8 mouse cellular contexts compared by ENCODE assay signal in genomic region chr16:44725286-44726223, GRCm38 (mm10). TPM values are rescaled to one million over a fixed set of nuclear protein-coding genes. Genes with fewer than 3 reads are reported as not detected.
DNase-seq lines count a peak whose midpoint lies in the region; ATAC-seq and TF ChIP-seq lines count a peak whose summit lies in the region.

No protein-coding gene starts in this region.

- peak overlapping the region; percentile 90 for H3K4me2 ChIP-seq in heart, embryonic 13.5 days
- peak overlapping the region; percentile 88 for H3K4me2 ChIP-seq in kidney, embryonic 16.5 days (replicated peaks; ENCODE audit: low read depth, low read length)
- H3K4me2 ChIP-seq in midbrain, postnatal 0 days (ENCODE audit: low read depth, low read length, poor library complexity, severe bottlenecking) = peak overlapping the region; percentile 70
- H3K4me2 ChIP-seq in stomach, embryonic 14.5 days (replicated peaks; ENCODE audit: low read depth, low read length) = peak overlapping the region; percentile 72

- no peak for TF ChIP-seq POLR2A in brain, embryonic 14.5 days (IDR thresholded peaks at IDR 0.05; ENCODE audit: borderline replicate concordance, extremely low read depth, insufficient read depth, insufficient read length, poor library complexity, severe bottlenecking)

- H3K27ac ChIP-seq in heart, embryonic 13.5 days (replicated peaks) = peak overlapping the region; percentile 94
- H3K27ac ChIP-seq in kidney, embryonic 16.5 days (ENCODE audit: low read length) = peak overlapping the region; percentile 95
- H3K27ac ChIP-seq in midbrain, postnatal 0 days (ENCODE audit: low read depth, low read length) = no peak overlapping the region
- no peak overlapping the region for H3K27ac ChIP-seq in stomach, embryonic 14.5 days (ENCODE audit: low read length)

- DNase-seq in CD8-positive naive resting alpha-beta T cell, adult 2 months (ENCODE audit: low read depth in 2 of 2, low spot score in 2 of 2) = peak; percentile 60 to 73
- peak; percentile 89 for DNase-seq in brain, embryonic 14.5 days (ENCODE audit: low read depth)
- peak; percentile 68 for DNase-seq in liver
- DNase-seq in midbrain, postnatal 0 days (ENCODE audit: low spot score) = peak; percentile 85

- 42% methylated on average over 14 of the region's 14 CpGs for WGBS in heart, embryonic 13.5 days
- WGBS in kidney, embryonic 16.5 days = 44% methylated on average over 14 of the region's 14 CpGs
- 50% methylated on average over 14 of the region's 14 CpGs for whole genome bisulfite sequencing in midbrain, postnatal 0 days
- WGBS in stomach, embryonic 14.5 days = 44% methylated on average over 14 of the region's 14 CpGs

- TF ChIP-seq CTCF in brain, embryonic 14.5 days (IDR thresholded peaks at IDR 0.05; ENCODE audit: borderline replicate concordance, extremely low read depth, insufficient read depth, insufficient read length) = peak; percentile 82; the same call in 1 of the 2 replicates
- peak; percentile 93 for TF ChIP-seq CTCF in midbrain, postnatal 0 days (IDR thresholded peaks at IDR 0.05)

- H3K9ac ChIP-seq in heart, embryonic 13.5 days = peak overlapping the region; percentile 94
- peak overlapping the region; percentile 86 for H3K9ac ChIP-seq in kidney, embryonic 16.5 days (replicated peaks; ENCODE audit: low read length)
- 0 out of 2 replicates have a peak overlapping the region, but pooled peaks have one; percentile 72 for H3K9ac ChIP-seq in midbrain, postnatal 0 days (replicated peaks; ENCODE audit: low read length, poor library complexity, severe bottlenecking)
- peak overlapping the region; percentile 82 for H3K9ac ChIP-seq in stomach, embryonic 14.5 days (replicated peaks; ENCODE audit: low read depth, low read length)

- H3K27me3 ChIP-seq in erythroblast, embryonic 14.5 days (ENCODE audit: control insufficient read depth) = no peaks in the 10 kb centered on the region
- H3K27me3 ChIP-seq in heart, embryonic 13.5 days (replicated peaks) = no peaks in the 10 kb centered on the region
- H3K27me3 ChIP-seq in kidney, embryonic 16.5 days (ENCODE audit: insufficient read depth, low read length) = no peaks in the 10 kb centered on the region
- H3K27me3 ChIP-seq in midbrain, postnatal 0 days (ENCODE audit: insufficient read depth, low read length) = no peaks in the 10 kb centered on the region
- H3K27me3 ChIP-seq in stomach, embryonic 14.5 days (ENCODE audit: control insufficient read depth, insufficient read depth, low read length) = no peaks in the 10 kb centered on the region

- peaks cover 32% of the 10 kb centered on the region for H3K36me3 ChIP-seq in erythroblast, embryonic 14.5 days (ENCODE audit: control insufficient read depth)
- peaks cover 33% of the 10 kb centered on the region for H3K36me3 ChIP-seq in heart, embryonic 13.5 days
- H3K36me3 ChIP-seq in kidney, embryonic 16.5 days (ENCODE audit: insufficient read depth, low read length) = peaks cover 7% of the 10 kb centered on the region
- H3K36me3 ChIP-seq in midbrain, postnatal 0 days (ENCODE audit: insufficient read depth, low read length) = no peaks in the 10 kb centered on the region; the same call in 1 of the 2 replicates
- peaks cover 19% of the 10 kb centered on the region; the same call in 1 of the 2 replicates for H3K36me3 ChIP-seq in stomach, embryonic 14.5 days (ENCODE audit: control insufficient read depth, insufficient read depth, low read length)

- no peak for ATAC-seq in heart, embryonic 13.5 days (ENCODE audit: extremely low read depth, insufficient number of reproducible peaks, low FRiP score, low TSS enrichment)
- ATAC-seq in kidney, embryonic 16.5 days (ENCODE audit: low FRiP score, low TSS enrichment) = no peak
- no peak for ATAC-seq in midbrain, postnatal 0 days (ENCODE audit: low FRiP score)
- ATAC-seq in stomach, embryonic 14.5 days (ENCODE audit: insufficient number of reproducible peaks, insufficient read depth, low FRiP score, low read depth) = no peak

- no peaks in the 10 kb centered on the region for H3K9me3 ChIP-seq in erythroblast, embryonic 14.5 days (ENCODE audit: control insufficient read depth, low read length)
- no peaks in the 10 kb centered on the region for H3K9me3 ChIP-seq in heart, embryonic 13.5 days
- no peaks in the 10 kb centered on the region for H3K9me3 ChIP-seq in kidney, embryonic 16.5 days (ENCODE audit: low read length)
- H3K9me3 ChIP-seq in midbrain, postnatal 0 days (ENCODE audit: low read length) = no peaks in the 10 kb centered on the region
- no peaks in the 10 kb centered on the region for H3K9me3 ChIP-seq in stomach, embryonic 14.5 days (ENCODE audit: control insufficient read depth, low read depth, low read length)

- H3K4me1 ChIP-seq in erythroblast, embryonic 14.5 days (ENCODE audit: control insufficient read depth) = peaks cover 35% of the 10 kb centered on the region
- peaks cover 32% of the 10 kb centered on the region for H3K4me1 ChIP-seq in heart, embryonic 13.5 days
- peaks cover 27% of the 10 kb centered on the region for H3K4me1 ChIP-seq in kidney, embryonic 16.5 days (ENCODE audit: insufficient read depth, low read length)
- H3K4me1 ChIP-seq in midbrain, postnatal 0 days (ENCODE audit: insufficient read depth, low read length) = no peaks in the 10 kb centered on the region
- H3K4me1 ChIP-seq in stomach, embryonic 14.5 days (ENCODE audit: control insufficient read depth, insufficient read depth, low read length) = peaks cover 14% of the 10 kb centered on the region; the same call in 1 of the 2 replicates

- H3K4me3 ChIP-seq in erythroblast, embryonic 14.5 days (replicated peaks) = peak overlapping the region; percentile 72
- H3K4me3 ChIP-seq in heart, embryonic 13.5 days = peak overlapping the region; percentile 84
- peak overlapping the region; percentile 66 for H3K4me3 ChIP-seq in kidney, embryonic 16.5 days (ENCODE audit: low read length)
- peak overlapping the region; percentile 73 for H3K4me3 ChIP-seq in midbrain, postnatal 0 days (ENCODE audit: low read depth, low read length)
- H3K4me3 ChIP-seq in stomach, embryonic 14.5 days (ENCODE audit: low read depth, low read length) = peak overlapping the region; percentile 52

RNA-seq across cellular contexts. Expression of gene Nepro, which starts 1.5 kb away (rescaled TPM):
- polyA plus RNA-seq in brain, embryonic 14.5 days (2012; rRNA removed) = 6.2 and 6.3 TPM in 2 replicates
- 0.02 and 0.32 TPM in 2 replicates for polyA plus RNA-seq in erythroblast, embryonic 14.5 days (2012)
- 5.7 and 5.9 TPM in 2 replicates for polyA plus RNA-seq in heart, embryonic 13.5 days (2015; fragmentation: Nextera tagmentation; extraction: Ambion mirVana)
- polyA plus RNA-seq in kidney, embryonic 16.5 days (2015; fragmentation: Nextera tagmentation; extraction: Ambion mirVana) = 8.6 and 9.5 TPM in 2 replicates
- 3.5 and 5.9 TPM in 2 replicates for total RNA-seq in midbrain, postnatal 0 days (2014; rRNA removed)
- 2.4 and 2.9 TPM in 2 replicates for polyA plus RNA-seq in midbrain, postnatal 0 days (2015; fragmentation: Nextera tagmentation; extraction: Ambion mirVana)
- 9.3 and 10.0 TPM in 2 replicates for polyA plus RNA-seq in stomach, embryonic 14.5 days (2014; fragmentation: Nextera tagmentation; extraction: Ambion mirVana)

RNA-seq across cellular contexts. Expression of gene Gtpbp8, which starts 20.6 kb away (rescaled TPM):
- 16.2 and 18.6 TPM in 2 replicates for polyA plus RNA-seq in brain, embryonic 14.5 days (2012; rRNA removed)
- polyA plus RNA-seq in erythroblast, embryonic 14.5 days (2012) = 1.4 and 1.5 TPM in 2 replicates
- polyA plus RNA-seq in heart, embryonic 13.5 days (2015; fragmentation: Nextera tagmentation; extraction: Ambion mirVana) = 18.3 and 19.3 TPM in 2 replicates
- polyA plus RNA-seq in kidney, embryonic 16.5 days (2015; fragmentation: Nextera tagmentation; extraction: Ambion mirVana) = 28.9 and 29.1 TPM in 2 replicates
- total RNA-seq in midbrain, postnatal 0 days (2014; rRNA removed) = 42.5 and 46.7 TPM in 2 replicates
- 36.6 and 38.8 TPM in 2 replicates for polyA plus RNA-seq in midbrain, postnatal 0 days (2015; fragmentation: Nextera tagmentation; extraction: Ambion mirVana)
- polyA plus RNA-seq in stomach, embryonic 14.5 days (2014; fragmentation: Nextera tagmentation; extraction: Ambion mirVana) = 27.9 and 29.4 TPM in 2 replicates

RNA-seq across cellular contexts. Expression of gene Cd200r1, which starts 40.0 kb away (rescaled TPM):
- polyA plus RNA-seq in brain, embryonic 14.5 days (2012; rRNA removed) = 0.42 and 0.44 TPM in 2 replicates
- polyA plus RNA-seq in erythroblast, embryonic 14.5 days (2012) = not detected in 2 replicates
- polyA plus RNA-seq in heart, embryonic 13.5 days (2015; fragmentation: Nextera tagmentation; extraction: Ambion mirVana) = 1.2 and 1.7 TPM in 2 replicates
- 0.66 and 0.68 TPM in 2 replicates for polyA plus RNA-seq in kidney, embryonic 16.5 days (2015; fragmentation: Nextera tagmentation; extraction: Ambion mirVana)
- total RNA-seq in midbrain, postnatal 0 days (2014; rRNA removed) = 1.6 TPM in 1 of 2 replicates, not detected in the other
- 0.20 and 0.52 TPM in 2 replicates for polyA plus RNA-seq in midbrain, postnatal 0 days (2015; fragmentation: Nextera tagmentation; extraction: Ambion mirVana)
- 0.71 and 1.2 TPM in 2 replicates for polyA plus RNA-seq in stomach, embryonic 14.5 days (2014; fragmentation: Nextera tagmentation; extraction: Ambion mirVana)

Comparison
In these comparisons a context has a peak if more than half of its experiments do, and no peak if none do; other contexts are left out.
1. H3K27ac ChIP-seq: peak in heart, embryonic 13.5 days (single experiment) and kidney, embryonic 16.5 days (single experiment); none in midbrain, postnatal 0 days (single experiment) and stomach, embryonic 14.5 days (single experiment).
2. Peak in every context shown above with its lines, with median percentiles within 50 percentile points of each other: DNase-seq, H3K4me3 ChIP-seq, H3K4me2 ChIP-seq and H3K9ac ChIP-seq.